Mouse (Mus musculus) thymus, adult 18-20 months (tissue): ENCODE results near the gene Shc1.
A peak's percentile ranks its signal among the peaks of the same experiment; 100 is the strongest.

ENCODE experiments used
- DNase-seq, 2 experiments: peaks; one replicate each; pipeline ENCODE4 v3.0.0; 2022; ENCODE audit warnings: mixed read lengths in 2 of 2

Gene Shc1

GRCm38 (mm10) chr3:89454401-89455177 lies 36.3 kb downstream of the Shc1 start, which contains the start of gene Pmvk:
Gene Pmvk, plus strand, starts transcription at chr3:89454541.
- no peak for DNase-seq

DNA sequence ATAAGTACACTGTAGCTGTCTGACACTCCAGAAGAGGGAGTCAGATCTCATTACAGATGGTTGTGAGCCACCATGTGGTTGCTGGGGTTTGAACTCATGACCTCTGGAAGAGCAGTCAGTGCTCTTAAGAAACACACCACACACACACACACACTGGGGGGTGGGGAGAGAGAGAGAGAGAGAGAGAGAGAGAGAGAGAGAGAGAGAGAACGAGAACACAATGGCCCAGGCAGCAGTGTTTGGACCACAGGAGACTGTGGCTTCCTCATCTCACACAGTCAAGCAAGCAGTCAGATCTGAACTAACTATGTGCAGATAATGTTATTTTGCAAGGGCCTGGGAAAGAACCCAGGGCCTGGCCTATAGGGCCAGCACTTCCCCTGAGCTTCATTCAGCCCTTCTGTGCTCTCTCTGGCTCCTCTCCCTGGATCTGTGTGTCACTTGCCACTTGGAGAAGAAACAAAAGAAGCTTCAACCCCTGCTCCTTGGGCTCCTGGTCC lies 37.6 kb downstream of the Shc1 start:
- DNase-seq, result no peak

- DNase-seq, result peak; percentile 51 to 56
These were observed 38.8 kb downstream of the Shc1 start for GRCm38 (mm10) chr3:89456726-89457665.

DNA sequence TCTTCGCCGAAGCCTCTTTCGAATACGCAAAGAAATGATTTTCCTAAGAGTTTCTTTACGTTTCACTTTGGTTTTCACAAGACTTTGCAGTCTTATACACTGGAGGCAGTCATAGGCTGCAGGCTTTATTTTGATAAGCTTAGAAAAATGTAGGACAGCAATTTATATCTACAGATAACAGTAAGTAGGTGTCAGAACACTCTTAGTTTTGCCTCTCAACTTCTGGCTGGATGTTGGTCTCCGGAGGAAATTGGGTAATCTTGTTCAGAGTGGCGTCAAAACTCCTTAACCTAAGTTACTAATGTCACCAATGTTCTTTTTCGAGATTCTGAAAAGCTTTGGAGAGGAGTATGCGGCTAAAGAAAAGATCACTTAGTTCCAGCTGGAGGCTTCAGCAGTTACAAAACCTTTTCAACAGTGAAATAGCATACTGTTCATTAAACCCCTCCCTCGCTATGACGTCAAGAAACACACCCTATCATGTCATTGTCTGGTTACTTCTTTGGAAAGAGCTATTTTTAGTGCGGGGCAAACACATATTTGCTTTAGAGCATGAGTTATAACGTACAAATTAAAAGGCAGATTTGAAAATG lies 40.2 kb downstream of the Shc1 start:
- peak in 1 of 2 experiments; percentile 31 for DNase-seq

DNA sequence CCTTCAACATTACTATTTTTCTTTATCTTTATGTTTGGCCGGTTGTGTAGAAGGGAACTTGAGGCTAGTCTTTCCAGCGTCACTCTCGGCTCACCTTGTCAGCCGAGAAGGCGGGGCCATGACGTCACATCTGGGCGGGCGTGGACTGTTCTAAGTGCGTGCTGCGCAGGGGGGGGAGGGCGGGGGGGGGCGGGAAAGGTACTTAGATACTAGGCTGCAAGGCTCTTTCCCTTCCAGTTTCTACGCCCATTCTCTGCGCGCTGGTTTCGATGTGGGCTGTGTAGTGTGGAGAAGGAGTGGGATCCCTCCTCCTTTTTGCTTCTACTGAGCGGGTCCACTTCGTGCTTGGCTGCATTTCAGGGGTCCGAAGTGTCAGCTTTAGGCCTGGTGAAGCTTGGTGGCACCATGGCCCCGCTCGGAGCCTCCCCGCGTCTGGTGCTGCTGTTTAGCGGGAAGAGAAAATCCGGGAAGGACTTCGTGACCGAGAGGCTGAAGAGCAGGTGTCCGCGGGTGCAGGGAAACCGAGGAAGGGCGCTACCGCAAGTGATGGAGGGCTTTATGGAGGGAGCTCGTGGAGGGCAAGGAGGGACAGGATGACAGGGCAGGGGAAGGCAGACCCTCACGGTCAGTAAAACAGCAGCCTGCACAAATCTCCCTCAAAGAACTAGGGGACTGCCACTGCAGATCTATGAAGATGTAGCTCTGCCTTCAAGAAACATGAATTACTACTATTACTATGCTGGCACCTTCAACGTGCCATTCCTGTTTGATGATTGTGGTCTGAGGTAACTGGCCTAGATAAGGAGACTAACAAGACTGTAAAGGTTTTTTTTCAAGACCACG lies 40.9 kb downstream of the Shc1 start:
- DNase-seq, result peak; percentile 76 to 82

GRCm38 (mm10) chr3:89468268-89468667 lies 50.0 kb downstream of the Shc1 start:
- no peak for DNase-seq

- no peak for DNase-seq
These were observed 54.0 kb downstream of the Shc1 start for GRCm38 (mm10) chr3:89472280-89472679.

DNA sequence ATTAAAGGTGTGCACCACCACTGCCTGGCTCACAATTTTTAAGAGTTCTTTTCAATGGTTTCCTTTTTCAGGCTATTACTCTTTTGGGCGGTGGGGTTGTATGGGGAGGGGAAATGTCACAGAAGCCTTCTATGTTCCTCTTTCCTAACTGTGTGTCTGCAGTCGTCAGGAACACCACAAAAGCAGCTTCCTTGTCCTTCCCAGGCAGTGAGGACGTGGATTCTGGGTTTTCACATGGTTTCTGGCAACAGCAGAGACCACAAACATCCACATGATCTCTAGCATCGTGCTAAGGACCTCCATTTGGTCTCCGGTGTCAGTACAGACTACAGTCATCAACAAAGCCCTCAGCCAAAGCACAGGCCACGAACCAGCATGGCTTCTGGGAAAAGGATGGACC lies 55.6 kb downstream of the Shc1 start:
- DNase-seq, result no peak

GRCm38 (mm10) chr3:89479055-89479454 lies 60.8 kb downstream of the Shc1 start:
- no peak for DNase-seq
